Mouse (Mus musculus): ENCODE measurements at regions not wholly inside any gene's neighbourhood (a gene's known extent, or its start where the extent isn't known, plus 50 kb on each side); places are given as distances from the start of the nearest gene placed in this dataset.

DNA sequence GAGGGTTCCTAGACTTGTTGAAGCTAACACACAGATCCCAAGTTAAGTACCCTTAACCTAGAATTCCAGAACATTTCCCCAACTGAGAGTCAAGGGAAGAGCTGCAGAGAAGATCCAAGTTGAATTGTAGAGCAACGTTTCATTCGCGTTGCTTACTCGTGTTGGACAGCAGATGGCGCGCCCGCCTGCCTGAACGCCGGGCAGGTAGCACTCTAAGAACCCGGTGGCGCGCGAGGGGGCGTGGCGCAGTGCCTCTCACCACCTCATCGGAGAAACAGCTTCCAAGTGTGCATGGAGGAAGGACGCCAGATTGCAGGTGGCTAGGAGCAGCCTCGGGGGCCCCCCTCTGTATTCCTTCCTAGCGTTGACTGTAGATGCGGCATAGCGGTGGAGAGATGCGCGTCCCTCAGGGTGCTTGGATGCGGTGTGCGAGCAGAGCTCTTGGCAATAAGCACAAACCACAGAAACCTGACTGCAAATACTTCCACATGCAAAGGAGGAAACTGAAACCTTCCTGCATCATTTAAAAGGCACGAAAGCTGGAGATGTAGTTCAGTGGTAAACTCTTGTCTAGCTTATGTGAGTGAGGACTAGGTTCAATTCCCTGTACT, 233.5 kb upstream of the Gm12887 start:
- ATAC-seq (replicated peaks; ENCODE audit: low FRiP score, low TSS enrichment, poor library complexity, severe bottlenecking) = peak; percentile 67; the same call in 1 of the 2 replicates
